Mouse (Mus musculus) MN1 (cell line): ENCODE measurements around the gene Sccpdh.

Source experiments
- DNase-seq: peaks from one replicate; pipeline ENCODE4 v3.0.0-alpha.2; 2016; ENCODE audit warnings: low spot score

Gene Sccpdh

DNA sequence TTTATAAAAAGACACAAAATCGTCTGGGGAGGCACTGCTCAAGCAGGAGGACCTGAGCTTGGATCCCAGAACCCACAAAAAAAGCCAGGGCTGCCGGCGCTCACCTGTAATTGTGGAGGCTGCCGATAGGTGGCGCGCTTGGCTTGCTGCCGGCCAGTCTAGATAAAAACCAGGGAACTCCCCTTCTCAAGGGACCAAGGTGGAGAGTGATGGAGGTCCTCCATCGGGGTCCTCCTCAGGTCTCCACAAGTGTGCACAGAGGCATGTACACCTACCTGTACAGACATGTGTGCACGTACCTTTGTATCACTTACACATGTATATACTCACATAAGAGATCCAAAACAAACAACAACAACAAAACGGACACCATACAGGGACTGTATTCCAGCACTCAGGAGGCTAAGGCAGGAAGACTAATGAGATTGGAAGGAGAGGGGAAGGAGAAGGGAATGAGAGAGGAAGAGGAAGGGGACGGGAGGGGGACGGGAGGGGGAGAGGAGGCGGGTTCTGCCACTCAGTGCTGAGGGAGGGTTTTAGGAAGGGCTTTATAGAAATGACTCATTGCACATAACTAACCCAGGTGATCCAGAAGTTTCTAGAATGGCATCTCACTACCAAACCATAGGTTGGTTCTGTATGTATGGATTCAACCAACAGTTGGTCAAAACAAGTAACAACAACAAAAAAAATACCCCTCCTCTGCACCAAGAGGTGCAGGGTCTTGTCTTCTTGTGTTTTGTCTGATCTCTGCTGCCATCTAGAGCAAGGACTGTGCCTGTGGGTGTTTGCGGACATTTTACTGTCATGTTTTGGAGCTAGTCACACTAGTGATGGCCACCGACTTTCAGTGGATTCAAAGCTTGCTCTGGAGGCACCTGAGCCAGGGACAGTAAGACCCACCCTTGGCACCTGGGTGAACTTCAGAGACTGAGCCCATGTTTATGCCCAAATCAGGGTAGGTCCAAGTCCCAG, 66.8 kb downstream of the Sccpdh start:
- DNase-seq = peak; percentile 24

DNA sequence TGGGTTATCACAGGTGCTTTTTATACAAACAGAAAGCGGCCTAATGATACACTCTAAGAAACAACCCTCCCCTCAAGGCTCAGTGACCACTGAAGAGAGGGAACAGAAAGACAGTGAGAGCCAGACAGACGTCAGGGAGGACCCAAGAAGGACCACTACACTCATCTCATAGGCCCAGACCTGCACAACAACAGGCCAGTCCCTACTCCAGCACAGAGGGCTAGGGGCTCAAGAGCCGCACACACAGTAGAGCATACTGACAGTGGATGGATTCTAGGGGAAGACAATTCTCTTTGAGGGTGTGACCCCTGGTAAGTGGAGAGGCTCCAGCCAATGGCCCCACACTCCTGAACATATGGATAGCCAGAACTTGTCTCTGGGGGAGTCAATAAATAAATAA, 68.5 kb downstream of the Sccpdh start:
- DNase-seq = no peak
